Mouse (Mus musculus) lung, postnatal 36 days (tissue): ENCODE results near the gene Ppp2r5d.

Experiments
- DNase-seq: peaks from one replicate; pipeline ENCODE4 v3.0.0; 2022; ENCODE audit warnings: mixed read lengths

Ppp2r5d gene

GRCm38 (mm10) chr17:46714756-46715481, 10.0 kb upstream of the Ppp2r5d start:
- DNase-seq: peak; percentile 61

- no peak for DNase-seq
These were observed 8.9 kb upstream of the Ppp2r5d start for GRCm38 (mm10) chr17:46713849-46714248.

- DNase-seq: no peak
These were observed 7.5 kb upstream of the Ppp2r5d start for GRCm38 (mm10) chr17:46712442-46712841.

GRCm38 (mm10) chr17:46711612-46712271, 6.8 kb upstream of the Ppp2r5d start:
- DNase-seq: peak; percentile 43

GRCm38 (mm10) chr17:46710959-46711597, 6.2 kb upstream of the Ppp2r5d start, which contains the start of gene Pex6:
TSS of gene Pex6 (plus strand) at chr17:46711463.
- peak; percentile 96 for DNase-seq

GRCm38 (mm10) chr17:46706375-46707089, 1.6 kb upstream of the Ppp2r5d start:
- DNase-seq: peak; percentile 69

- no peak for DNase-seq
These were observed 682 bp downstream of the Ppp2r5d start for GRCm38 (mm10) chr17:46703971-46704886.

GRCm38 (mm10) chr17:46702506-46702905, 2.4 kb downstream of the Ppp2r5d start:
- no peak for DNase-seq

GRCm38 (mm10) chr17:46702100-46702499, 2.8 kb downstream of the Ppp2r5d start:
- DNase-seq: no peak

- no peak for DNase-seq
These were observed 3.4 kb downstream of the Ppp2r5d start for GRCm38 (mm10) chr17:46701489-46701888.

- DNase-seq: no peak
These were observed 5.0 kb downstream of the Ppp2r5d start for GRCm38 (mm10) chr17:46699912-46700311.

- DNase-seq: no peak
These were observed 5.7 kb downstream of the Ppp2r5d start for GRCm38 (mm10) chr17:46699245-46699644.

- no peak for DNase-seq
These were observed 6.4 kb downstream of the Ppp2r5d start for GRCm38 (mm10) chr17:46698515-46698914.

- no peak for DNase-seq
These were observed 10.3 kb downstream of the Ppp2r5d start for GRCm38 (mm10) chr17:46694517-46695063.

- no peak for DNase-seq
These were observed 13.5 kb downstream of the Ppp2r5d start for GRCm38 (mm10) chr17:46691390-46691789.

GRCm38 (mm10) chr17:46690665-46691064, 14.2 kb downstream of the Ppp2r5d start:
- DNase-seq: no peak

GRCm38 (mm10) chr17:46685913-46686312, 19.0 kb downstream of the Ppp2r5d start:
- DNase-seq: no peak

- DNase-seq: peak; percentile 21
These were observed 22.1 kb downstream of the Ppp2r5d start for GRCm38 (mm10) chr17:46682654-46683389.

- DNase-seq: no peak
These were observed 23.3 kb downstream of the Ppp2r5d start for GRCm38 (mm10) chr17:46681466-46682118.

- peak; percentile 99 for DNase-seq
These were observed 24.0 kb downstream of the Ppp2r5d start, which contains the start of gene Klhdc3 for GRCm38 (mm10) chr17:46680760-46681373. TSS of gene Klhdc3 (minus strand) at chr17:46680914.
